Mouse (Mus musculus): ENCODE measurements around the gene Igf2r.

DNA sequence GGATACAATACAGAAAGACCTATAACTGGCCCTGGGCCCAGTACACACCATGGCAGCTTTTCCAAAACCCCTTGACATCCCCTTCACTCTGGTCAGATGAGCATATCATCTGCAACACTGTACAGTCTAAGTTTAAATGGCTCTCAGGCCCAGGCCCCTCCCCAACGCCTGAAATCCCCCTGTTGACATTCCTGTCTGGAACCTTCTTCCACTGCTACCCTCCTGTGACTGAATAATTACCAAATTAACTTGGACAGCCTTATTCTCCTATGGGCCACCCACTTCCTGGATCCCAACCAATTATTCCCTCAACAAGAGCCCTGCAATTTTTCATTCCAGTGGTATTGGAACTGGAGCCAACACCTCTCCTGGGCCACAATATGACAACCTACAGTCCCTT is 25.4 kb downstream of the Igf2r start:
- TF ChIP-seq POLR2A (IDR thresholded peaks at IDR 0.05; ENCODE audit: control insufficient read depth, extremely low read depth, insufficient read depth, low read length, poor library complexity) (no peak), CTCF (IDR thresholded peaks at IDR 0.05; ENCODE audit: borderline replicate concordance, control insufficient read depth, extremely low read depth, insufficient read depth, low read length, poor library complexity) (no peak)
